Mouse (Mus musculus) embryo, embryonic 11.5 days (tissue): ENCODE measurements around the gene Lrrc66.

Source experiments
- DNase-seq: peaks from one replicate; pipeline ENCODE4 v3.0.0-alpha.2; 2012; ENCODE audit warnings: low read depth, low spot score

Lrrc66 gene

GRCm38 (mm10) chr5:73558756-73559155, 73.6 kb downstream of the Lrrc66 start:
- no peak for DNase-seq

DNA sequence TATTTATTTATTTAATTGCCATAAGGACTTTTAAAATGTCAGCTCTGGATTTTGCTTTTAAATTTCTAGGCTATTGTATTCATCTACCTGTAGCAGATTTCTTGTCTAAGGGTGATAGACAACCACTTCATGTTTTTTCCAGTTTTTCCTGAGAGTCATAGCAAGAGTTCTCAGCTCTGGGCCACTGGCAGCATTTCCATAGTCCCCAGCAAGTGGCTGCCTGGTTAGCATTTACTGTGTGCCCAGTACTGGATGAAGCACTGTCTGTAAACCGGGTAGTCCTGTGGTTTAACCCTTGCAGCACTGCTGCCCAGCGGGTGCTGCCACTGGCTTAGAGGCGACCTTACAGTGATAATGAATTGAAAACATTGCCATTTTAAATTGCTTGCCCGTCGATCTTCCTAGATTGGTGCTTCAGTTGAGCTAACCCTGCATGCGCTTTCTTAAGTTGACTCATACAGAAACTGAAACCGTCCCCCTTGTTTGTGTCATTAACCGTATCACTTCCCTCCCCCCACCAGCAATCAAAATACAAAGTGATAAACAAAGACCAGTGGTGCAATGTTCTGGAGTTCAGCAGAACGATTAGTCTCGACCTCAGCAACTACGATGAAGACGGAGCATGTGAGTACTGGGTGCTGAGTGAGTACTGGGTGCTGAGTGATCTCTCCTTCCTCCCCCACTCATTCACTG, 75.4 kb downstream of the Lrrc66 start:
- DNase-seq, result no peak
